Mouse (Mus musculus) liver, postnatal 0 days (tissue): ENCODE measurements around the gene Map2k5.

ENCODE experiments used
- CTCF ChIP-seq: sonication (generic); IDR thresholded peaks from 2 replicates; pipeline ENCODE4 v1.5.1; 2016; ENCODE audit warnings: antibody characterized with exemption, low read depth
- EP300 ChIP-seq: IDR thresholded peaks from 2 replicates; pipeline ENCODE4 v1.6.1; 2016; ENCODE audit warnings: antibody characterized with exemption, low read depth, mild to moderate bottlenecking

- TF ChIP-seq CTCF (no peak), EP300 (no peak)
Measured at GRCm38 (mm10) chr9:63356721-63357120, 21.0 kb downstream of the Map2k5 start.
